Mouse (Mus musculus) spleen, adult 2 months (tissue): ENCODE measurements at regions not wholly inside any gene's neighbourhood (a gene's known extent, or its start where the extent isn't known, plus 50 kb on each side); places are given as distances from the start of the nearest gene placed in this dataset.

Source experiments
- CTCF ChIP-seq: fragments of 200-500 bp; IDR thresholded peaks from 2 replicates; pipeline ENCODE4 v1.5.1; 2011; ENCODE audit warnings: mild to moderate bottlenecking, inconsistent platforms; ENCODE audit not compliant: insufficient read depth, insufficient read length, insufficient replicate concordance; ENCODE audit errors: extremely low read depth
- POLR2A ChIP-seq: fragments of 200-500 bp; IDR thresholded peaks from 2 replicates; pipeline ENCODE4 v1.6.1; 2011; ENCODE audit warnings: low read depth, low read length, inconsistent platforms

- TF ChIP-seq CTCF: no peak
- no peak for TF ChIP-seq POLR2A
Observed at GRCm38 (mm10) chr15:59888996-59889395, 127.4 kb downstream of the 4933412E24Rik start.
